Mouse (Mus musculus) fat pad, adult 2 months (tissue): ENCODE data around the gene Cxxc4.
"Not testable (repeated sequence)": the region's sequence is repeated elsewhere in the genome, so short reads cannot be mapped to it uniquely, and the experiment has no call there.

Source experiments
- DNase-seq: peaks from one replicate; pipeline ENCODE4 v3.0.0-alpha.2; 2011; ENCODE audit warnings: low read depth, low spot score; ENCODE audit errors: extremely low read depth

Gene Cxxc4

GRCm38 (mm10) chr3:134236414-134237112, at the start of gene Cxxc4:
Cxxc4 (plus strand) TSS chr3:134236484.
- no peak for DNase-seq

DNA sequence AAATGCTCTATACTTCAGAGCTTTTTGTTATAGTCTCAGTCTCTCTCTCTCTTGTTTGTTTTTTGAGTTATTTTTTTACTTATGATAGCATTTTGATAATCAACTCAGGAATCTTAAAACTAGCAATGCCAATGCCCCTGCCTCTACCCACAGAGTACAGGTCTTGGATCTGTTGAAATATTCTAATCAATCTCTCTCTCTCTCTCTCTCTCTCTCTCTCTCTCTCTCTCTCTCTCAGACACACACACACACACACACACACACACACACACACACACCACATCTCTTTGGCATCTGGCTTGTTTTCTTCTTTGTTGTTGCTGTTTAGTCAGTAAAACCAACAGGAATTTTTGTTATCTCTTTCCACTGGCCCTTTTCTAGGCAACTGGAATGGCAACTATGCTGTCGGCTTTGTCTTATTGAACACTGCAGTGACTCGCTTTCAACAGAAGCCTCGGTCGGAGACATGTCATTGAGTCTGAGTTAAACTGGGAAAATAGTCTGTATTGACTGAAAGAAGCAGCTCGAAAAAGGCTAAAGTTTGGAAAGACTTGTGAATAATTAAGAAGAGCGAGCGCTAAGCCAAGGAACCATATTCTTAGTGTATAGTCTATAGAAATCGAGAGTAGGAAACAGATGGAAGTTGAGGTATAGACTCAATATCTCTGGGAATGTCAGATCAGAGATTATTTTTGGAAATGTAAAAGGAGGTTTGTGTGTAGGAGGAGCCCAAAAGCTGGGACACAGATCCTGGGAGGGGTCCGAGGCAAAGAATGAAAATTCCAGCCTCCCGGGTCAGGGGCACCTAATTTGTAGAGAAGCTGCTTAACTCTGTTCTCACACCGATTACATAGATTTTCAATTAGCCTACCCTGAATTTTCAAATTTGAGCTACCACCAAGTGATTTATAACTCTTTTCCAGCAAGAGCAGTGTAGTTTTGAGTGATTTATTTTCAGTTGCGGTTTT, 47.0 kb upstream of the Cxxc4 start:
- no peak for DNase-seq

DNA sequence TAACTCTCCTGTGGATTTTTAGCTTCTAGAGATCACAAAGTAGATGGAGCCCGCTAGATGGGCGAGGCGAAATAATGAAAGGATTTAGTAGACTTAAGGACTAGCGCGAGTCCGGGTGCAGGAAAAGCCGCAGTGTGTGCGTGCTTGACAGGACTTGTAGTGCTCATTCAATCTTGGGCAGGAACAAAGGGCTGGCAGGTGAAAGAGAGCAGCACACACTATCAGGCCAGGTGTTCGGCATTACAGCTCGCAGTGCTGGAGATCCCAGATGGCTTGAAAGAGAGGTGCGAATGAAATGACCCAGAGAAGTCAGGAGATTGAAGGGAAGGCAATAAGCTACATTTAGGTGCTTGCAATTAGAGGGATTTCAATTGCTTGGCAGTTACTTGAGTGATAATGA, 46.2 kb upstream of the Cxxc4 start:
- no peak for DNase-seq

GRCm38 (mm10) chr3:134199892-134200291, 36.4 kb upstream of the Cxxc4 start:
- DNase-seq: no peak

DNA sequence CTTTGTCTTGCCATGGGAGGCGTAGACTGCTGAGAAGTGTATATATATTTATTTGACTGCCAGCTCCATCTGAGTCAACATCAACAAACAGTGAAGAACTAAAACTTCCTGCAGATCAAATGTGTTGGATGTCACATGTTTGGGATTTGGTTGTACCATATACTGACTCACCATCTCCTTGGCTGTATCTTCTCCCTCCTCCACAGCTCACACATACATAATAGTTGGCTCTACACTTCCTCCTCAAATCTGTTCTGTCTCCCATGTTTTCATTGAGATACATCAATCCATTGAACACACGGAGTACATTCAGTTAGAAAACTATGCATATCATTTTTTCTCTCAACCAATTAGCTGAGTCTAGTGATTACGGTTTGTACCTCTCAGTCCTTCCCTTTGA, 29.7 kb upstream of the Cxxc4 start:
- DNase-seq: no peak

- DNase-seq: no peak
These were observed 25.3 kb upstream of the Cxxc4 start for GRCm38 (mm10) chr3:134210950-134211349.

- DNase-seq: not testable (repeated sequence)
These were observed 16.4 kb upstream of the Cxxc4 start for GRCm38 (mm10) chr3:134219881-134220280.

GRCm38 (mm10) chr3:134221002-134221401, 15.3 kb upstream of the Cxxc4 start:
- no peak for DNase-seq

DNA sequence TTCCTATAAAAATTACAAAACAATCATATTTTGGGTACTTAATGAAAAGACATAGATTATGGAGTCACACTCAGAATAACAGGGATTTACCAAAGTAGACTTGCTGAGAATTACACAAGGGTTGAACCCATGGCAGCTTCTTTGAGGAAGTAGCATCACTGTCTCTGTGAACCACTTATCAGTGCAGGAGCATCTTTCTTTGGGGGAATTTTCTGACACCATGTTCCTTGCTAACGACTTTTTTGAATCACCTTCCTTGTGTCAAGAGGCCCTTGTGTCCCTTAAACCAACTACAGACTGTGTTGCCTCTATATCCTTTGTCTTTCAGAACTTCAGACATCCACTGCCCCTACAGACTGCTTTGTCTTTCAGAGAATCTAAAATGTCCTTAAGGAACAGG, 13.7 kb upstream of the Cxxc4 start:
- no peak for DNase-seq

DNA sequence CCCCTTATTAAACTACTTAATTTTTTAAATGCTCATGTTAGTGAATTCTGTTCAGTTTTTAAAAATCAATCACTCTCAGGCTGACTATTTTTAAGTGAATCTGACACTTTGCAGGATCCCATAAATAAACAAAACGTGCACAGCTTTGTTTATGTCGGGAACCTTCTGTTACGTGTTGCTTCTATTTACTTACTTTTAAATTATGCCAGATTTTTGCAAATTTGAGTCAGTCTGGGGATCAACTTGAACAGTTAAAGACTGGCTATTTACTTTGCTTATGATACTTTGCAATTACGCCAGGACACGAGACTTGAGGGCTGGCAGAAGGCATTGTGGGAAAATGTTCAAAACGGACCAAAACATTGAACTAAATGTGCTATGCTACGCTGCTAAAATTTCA, 12.3 kb upstream of the Cxxc4 start:
- no peak for DNase-seq

DNA sequence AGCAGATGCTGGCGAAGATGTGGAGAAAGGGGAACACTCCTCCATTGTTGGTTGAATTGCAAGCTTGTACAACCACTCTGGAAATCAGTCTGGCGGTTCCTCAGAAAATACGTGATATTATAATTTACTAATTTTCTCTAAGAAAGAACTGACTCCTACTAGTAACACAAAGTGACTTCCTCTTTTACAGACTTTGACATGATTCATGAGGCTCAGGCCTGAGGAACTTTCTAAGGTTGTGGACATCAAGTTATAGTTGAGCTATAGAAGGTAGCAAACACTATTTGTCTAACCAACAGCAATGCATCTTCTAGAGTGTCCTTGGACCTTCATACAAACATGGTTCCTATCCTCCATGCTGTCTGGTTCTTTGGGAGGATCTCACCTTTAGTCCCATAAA, 10.4 kb upstream of the Cxxc4 start:
- DNase-seq: no peak

DNA sequence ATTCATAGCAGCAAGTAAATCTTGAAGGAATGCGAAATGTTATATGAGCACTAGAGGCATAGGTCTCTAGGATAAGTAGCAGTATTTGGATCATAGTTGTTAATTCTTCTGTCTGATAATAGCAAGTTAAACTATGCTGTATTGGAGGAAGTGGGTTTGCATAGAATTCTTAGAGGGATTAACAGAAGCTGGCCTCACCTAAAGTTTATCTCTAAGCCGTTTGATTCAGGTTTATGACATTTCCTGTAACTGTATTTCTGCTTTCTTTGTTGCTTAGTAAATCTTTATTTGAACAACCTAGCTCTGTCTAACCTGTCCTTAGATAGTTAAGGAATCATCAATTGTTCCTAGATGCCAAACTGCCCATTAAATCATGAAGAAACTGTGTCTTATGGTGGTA, 3.5 kb upstream of the Cxxc4 start:
- DNase-seq: no peak

- DNase-seq: no peak
These were observed 532 bp upstream of the Cxxc4 start for GRCm38 (mm10) chr3:134235491-134236413.

- no peak for DNase-seq
These were observed 975 bp downstream of the Cxxc4 start for GRCm38 (mm10) chr3:134237113-134237805.

DNA sequence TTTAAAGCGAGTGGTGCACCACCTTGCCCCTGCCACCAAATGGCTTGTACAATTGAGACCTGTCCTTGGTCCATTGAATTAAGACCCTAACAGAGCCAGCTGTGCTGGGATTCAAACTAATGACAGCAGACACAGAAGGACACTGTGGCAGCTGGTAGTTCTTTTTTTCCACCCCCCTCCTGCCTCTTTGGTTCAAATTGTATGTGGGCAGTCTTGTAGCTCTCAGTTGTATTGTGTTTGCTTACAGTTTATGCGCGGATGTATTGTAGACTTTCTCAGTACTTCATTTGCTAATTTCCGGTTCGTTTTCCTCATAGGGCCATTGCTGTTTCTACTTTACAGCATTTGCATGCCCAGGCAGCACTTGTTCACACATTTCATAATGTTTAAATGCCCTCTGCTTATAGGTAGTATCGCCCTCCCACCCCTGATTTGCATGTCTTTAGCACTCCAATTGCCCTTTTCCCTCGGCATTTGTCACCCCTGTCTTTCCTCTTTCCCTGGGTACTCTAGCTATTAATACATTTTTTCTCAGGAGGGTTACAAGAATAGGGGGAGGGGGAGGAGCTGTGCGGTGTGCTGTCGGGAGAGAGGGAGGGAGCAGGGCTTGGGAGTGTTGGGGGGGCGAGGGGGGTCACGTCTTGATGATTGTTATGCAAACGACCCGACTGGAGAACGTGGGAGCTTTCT, 2.5 kb downstream of the Cxxc4 start:
- no peak for DNase-seq

GRCm38 (mm10) chr3:134239321-134239970, 3.2 kb downstream of the Cxxc4 start:
- no peak for DNase-seq

- DNase-seq: no peak
These were observed 3.9 kb downstream of the Cxxc4 start for GRCm38 (mm10) chr3:134239971-134240717.

DNA sequence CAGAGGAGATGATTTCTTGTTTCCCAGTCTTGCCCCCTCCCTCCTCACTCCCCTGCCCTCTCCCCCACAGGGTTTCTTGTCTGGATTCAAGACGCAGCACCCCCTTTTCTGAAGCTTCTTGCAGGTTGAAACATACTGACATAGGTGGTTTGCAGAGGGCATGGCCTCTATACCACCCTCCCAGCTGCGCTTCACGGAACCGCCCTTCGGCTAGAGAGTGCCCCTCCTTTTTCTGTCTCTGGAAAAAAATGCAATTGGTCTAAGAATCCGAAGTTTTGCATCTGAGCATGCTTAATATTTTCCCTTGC, 4.4 kb downstream of the Cxxc4 start:
- no peak for DNase-seq
